Mouse (Mus musculus): ENCODE results near the gene Opcml.
A peak's percentile ranks its signal among the peaks of the same experiment; 100 is the strongest.

The Opcml gene

DNA sequence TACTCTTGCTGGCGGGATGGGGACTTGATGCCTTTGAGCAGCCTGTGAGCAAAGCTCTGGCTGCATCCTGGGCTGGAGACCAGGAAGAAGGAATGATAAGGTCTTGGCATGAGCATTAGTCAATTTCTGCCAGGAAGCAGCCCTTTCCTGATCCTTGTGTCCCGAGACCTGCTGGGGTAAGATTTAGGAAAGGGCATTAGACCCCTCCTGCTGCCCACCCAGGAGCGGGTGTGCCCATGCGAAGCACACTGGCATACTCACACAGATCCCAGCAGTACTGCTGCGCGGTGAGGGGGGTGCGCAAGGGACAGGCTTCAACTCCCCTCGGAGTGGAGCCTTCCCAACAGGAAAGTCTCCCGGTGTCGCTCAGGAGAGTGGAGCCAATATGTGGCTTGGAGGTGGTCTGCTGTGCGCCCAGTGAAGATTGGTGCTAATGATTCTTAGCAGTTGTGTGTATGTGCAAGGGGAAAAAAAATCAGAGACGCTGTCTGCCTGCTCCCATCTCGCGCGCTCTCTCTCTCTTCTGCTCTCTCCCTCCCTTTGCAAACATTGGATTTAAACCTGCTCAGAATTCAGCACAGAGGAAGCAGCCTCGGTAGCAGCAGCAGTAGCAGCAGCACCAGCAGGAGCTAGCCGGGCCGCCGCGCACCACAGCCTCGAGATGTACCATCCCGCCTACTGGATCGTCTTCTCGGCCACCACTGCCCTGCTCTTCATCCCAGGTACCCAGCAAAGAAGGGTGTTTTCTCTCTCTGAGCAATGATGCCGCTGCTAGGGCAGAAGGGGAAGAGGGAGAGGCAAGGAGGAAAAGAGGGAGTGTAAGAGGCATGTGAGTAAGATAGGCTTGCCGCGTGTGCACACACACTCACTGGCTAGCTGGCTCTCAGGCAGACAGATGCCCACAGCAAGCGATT, at the start of gene Opcml:
Opcml (plus strand) TSS at position 51 of the 914 bp plus-strand sequence.
- peak; percentile 87 for DNase-seq

DNA sequence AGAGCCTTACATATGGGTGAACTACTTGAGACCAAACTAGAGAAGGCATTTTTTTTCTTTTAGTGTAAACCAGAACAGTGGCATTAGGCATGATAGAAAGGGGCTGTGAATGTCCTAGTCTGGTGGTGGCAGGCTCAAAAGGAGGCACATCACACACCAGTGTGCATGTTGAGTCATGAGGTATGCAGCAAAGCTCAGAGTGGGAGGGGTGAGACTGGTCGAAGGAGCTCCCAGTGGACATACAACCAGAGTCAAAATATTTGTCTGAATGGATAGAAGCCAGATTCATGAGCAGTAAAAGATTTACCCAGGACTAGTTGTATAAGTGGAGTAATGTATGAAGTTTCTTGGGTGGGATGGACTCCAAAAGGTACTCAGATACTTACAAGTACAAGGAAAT, 31.9 kb upstream of the Opcml start:
- peak; percentile 27 for DNase-seq

GRCm38 (mm10) chr9:27761196-27761595, 29.4 kb upstream of the Opcml start:
- DNase-seq, result peak; percentile 18

DNA sequence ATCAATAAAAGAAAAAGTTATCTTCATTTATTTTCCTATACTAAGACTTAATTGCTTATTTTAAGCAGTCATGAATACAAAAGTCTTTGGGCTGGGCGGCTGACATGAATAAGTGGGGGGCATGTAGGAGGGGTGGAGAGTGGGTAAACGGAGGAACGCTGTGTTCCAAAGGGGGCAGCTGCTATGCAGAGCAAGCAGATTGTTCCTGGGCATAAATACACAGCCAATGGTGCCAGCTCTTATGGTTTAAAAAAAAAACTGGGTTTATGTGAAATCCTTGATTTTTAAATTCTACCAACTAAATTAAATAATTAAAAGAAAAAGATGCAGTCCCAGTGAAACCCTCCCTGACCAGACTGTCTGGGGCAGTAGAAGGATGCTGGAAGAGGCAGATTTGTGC, 24.1 kb upstream of the Opcml start:
- DNase-seq, result peak; percentile 14

DNA sequence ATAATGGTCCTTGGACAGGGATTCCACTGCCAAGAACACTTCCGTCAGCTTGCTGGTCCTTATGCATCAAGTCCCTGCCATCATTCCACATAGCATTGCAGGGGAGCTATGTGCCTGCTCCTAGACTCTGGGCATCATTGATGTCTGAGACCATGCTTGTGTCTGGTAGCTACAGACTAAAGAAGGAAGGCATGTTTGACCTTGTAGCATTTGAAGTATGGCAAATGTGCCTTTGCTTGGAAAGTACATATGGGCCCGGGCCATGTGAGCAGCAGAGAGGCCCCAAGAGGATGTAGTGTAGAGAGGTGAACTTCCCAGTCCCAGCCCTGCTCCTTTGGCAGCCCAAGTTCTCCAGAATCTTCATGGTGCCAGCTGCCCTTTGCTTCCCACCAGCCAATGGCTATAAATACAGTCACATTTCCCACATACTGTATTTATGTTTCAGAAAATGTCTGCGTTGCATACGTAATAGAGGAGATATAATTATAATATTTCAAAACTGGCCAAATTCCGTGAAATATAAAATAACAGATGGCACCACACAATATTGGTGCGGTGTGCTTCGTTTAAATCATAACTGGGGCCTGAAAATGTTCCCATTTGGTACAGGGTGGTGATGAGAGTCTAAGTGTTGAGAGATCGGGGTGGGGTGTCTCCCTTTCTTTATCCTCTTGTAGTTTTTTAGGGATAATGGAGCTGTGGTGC, 23.2 kb upstream of the Opcml start:
- DNase-seq, result peak; percentile 65

DNA sequence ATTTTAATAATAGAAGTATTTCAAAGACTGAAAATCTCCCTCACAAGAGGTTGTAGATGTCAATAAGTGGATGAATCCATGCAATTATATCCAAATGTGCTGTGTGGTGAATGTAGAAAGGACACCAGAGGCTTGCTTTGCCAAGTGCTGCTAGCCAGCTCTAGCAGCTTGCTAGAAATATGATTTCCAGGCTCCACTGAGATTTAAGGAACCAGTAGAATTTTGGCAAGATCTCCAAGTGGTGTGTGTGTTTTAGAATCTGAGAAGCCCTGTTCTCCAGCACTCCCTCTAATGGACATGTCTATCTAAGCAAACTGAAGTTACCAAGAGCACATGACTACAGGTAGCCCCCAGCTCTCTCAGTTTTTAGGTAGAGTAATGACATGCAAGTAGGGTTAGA, 21.8 kb upstream of the Opcml start:
- peak; percentile 27 for DNase-seq

DNA sequence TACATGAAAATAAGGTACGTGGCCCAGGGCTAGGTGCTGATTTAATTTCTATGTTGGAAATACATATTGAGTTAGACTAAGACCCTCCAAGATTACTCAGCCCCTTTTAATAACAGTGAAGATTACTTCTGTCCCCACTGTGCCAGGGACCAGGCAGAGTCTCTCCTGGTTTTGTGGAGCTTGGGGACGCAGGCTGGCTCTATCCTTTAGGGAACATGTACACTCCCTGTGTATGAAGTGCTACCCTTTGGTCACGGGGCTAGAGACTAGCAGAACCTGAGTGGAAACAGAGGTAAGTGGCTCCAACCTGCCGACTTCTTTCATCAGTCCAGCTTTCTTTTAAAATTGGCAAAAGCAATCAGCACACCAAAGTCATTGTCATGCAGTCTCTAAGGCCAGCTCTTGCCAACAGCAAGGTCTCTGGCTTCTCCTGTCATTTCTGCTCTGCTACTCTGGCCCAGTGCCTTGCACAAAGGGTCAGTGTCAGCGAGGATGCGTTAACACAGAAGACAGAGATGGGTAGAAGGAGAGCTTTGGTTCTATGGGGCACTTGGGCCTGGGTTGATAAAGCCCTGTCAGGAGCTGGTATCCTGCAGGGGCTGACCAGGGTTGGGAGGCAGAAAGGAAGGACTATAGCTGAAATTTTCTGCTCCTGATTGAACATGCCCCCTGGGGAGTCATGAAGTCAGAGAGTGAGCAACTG, 9.1 kb upstream of the Opcml start:
- peak; percentile 63 for DNase-seq

DNA sequence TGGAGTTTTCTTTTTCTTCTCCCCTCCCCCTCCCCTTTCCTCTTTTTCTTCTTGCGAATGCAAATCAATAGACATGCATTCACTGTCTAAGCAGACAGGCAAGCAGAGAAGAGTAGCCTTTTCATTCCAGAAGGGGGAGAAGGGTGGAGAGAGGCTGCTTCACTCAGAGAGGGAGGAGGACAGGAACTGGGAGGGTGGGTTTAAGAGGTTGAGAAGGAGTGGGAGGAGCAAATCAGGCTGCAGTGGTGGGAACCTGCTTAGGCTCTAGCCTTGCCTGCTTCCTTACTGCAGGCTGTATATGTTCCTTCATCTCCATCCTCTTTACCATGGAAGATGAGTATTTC, 8.6 kb upstream of the Opcml start:
- peak; percentile 17 for DNase-seq

GRCm38 (mm10) chr9:27791639-27791966, 1.0 kb downstream of the Opcml start:
- DNase-seq, result peak; percentile 54

GRCm38 (mm10) chr9:27792226-27792625, 1.7 kb downstream of the Opcml start:
- DNase-seq, result peak; percentile 65

DNA sequence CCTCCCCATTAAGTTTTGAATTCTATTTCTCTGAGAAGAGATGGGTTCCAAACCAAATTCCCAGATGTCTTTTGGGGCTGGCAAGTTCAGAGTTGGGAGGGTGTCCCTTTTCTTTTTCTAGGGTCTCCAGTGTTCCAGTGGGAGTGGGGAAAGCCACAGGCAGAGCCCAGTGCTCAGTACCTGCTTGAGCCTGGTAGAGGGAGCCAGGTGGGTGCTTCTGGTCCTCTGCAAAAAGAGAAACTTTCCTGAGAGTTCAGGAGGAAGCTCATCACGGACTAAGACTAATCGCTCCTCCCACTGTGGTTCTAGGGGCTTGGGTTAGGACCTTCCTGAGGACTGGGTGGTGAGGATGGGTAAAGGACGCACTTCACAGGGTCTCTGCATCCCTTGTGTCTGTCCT, 2.4 kb downstream of the Opcml start:
- DNase-seq, result peak; percentile 60

GRCm38 (mm10) chr9:27796535-27796934, 6.0 kb downstream of the Opcml start:
- DNase-seq, result peak; percentile 83

DNA sequence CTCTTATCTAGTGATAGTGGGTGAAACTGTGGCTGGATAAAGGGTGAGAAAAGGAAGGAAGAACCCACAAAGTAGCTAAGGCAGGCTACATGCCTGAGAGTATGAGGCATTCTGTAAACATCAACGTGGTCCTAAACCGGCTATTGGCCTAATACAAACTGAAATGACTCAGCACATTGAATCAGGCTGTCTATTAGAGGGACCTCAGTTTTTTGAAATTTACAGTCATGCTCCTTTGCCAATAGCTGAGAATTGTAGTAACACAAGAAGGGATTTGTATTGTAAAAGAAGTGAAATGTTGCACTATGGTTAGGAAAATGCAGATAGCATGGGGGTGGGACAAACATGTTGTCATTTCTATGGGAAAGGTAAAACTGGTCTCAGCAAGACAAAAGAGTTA, 10.4 kb downstream of the Opcml start:
- DNase-seq, result no peak

DNA sequence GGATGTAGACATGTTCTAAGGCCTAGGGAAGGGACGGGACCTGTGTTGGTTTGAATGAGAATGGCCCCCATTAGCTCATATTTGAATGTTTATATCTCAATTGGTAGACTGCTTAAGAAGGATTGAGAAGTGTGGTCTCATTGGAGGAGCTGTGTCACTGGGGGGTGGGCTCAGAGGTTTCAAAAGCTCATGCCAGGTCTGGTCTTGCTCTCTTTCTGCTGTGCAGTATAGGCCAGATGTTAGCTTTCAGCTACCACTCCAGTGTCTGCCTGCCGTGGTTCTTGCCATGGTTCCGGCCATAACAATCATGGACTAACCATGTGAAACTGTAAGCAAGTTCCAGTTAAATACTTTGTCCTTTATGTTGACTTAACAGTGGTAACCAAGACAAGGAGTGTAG, 11.2 kb downstream of the Opcml start:
- DNase-seq, result peak; percentile 61

DNA sequence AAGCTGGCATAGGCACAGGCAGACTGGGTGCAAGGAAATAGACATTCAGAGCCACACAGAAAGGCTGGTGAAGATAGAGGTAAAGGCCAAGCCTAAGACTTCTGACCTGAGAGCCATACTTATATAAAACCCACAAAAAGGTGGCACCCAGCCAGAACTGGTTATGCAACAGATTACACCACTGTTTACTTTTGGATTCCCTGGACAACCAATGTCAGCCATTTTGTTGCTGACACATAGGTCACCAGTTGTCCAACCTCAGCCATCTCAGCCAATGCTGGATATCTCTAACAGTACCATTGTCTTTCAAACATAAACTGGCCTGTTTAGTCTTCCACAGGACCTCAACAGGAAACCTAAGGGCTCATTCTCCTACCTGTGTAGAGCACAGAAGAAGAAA, 11.8 kb downstream of the Opcml start:
- DNase-seq, result peak; percentile 77

DNA sequence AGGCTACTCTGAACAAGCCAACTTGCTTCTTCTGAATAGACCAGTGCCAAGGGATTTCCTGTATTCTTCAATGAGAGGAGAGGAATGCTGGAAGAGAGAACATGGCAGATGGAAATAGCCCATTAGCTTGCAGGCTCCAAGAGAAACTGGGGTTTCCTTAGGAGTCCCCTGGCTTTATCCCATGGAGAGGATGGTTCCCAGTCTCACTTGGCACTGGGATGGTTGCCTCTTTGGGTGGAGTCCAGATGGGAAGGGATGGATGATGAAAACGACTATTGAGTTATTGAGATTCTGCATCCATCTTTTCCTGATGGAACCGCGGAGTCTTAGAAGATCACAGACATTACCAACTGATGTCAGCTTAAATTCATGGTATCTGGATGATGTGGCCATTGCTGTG, 13.9 kb downstream of the Opcml start:
- DNase-seq, result no peak

- DNase-seq, result peak; percentile 55
Observed at GRCm38 (mm10) chr9:27809741-27810140, 19.2 kb downstream of the Opcml start.

GRCm38 (mm10) chr9:27813207-27813790, 22.7 kb downstream of the Opcml start:
- peak; percentile 88 for DNase-seq

GRCm38 (mm10) chr9:27814161-27814560, 23.6 kb downstream of the Opcml start:
- peak; percentile 64 for DNase-seq

DNA sequence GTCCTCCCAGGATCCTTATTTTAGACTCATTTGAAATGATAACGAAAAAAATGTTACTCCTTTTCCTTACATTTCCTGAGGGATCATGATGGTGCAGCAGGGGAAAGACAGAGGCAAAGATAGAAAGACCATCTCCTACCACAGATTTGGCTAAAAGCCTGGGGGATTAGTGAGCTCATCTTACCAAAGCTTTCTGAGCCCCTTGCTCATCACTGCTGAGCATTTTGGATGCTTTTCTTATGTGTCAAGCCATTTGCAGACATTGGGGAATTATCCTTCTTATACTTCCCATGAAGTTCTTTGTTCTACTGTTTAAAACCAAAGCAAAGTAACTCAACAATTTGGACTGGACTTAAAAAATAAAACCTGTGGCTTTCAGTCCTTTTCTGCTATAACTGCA, 30.6 kb downstream of the Opcml start:
- no peak for DNase-seq

GRCm38 (mm10) chr9:27822681-27823080, 32.1 kb downstream of the Opcml start:
- DNase-seq, result peak; percentile 61

DNA sequence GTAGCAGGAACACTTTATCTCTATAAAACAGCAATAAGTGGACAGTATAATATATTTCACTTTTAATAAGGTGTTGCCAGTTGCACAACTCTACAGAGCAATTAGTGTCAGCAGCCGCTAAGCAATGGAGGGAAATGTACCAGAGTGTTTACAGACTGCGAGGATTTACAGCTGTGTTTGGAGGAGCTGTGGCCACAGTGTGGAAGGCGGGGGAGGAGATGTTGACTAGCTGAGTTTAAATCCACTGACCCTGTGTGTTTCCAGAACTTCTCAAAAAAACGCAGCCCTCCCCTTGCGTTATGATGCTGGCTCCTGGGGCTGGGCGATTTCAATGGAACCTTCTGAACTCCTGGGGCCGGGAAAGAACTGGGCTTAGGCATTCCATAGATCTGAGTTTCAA, 33.8 kb downstream of the Opcml start:
- peak; percentile 62 for DNase-seq

DNA sequence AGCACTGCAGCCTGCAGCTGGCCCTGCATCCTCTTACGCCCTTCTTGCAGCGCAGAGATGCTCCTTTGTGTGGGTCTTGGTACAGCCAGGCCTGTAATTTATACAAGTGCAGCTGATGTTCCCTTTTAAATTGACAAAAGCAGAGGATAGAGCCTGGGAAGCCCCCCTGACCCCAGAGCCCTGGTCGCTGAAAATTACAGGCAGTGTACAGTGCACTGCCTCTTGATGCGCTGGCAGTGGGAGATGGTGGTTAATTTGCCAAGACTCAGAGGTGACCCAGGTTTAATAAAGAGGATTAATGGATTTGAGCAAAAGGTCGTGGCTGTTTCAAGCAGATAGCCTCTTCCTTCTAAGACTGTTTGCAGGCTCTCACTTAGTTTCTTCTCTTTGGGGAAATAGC, 39.9 kb downstream of the Opcml start:
- no peak for DNase-seq

Measured in heart, adult 11 months (tissue).